Mouse (Mus musculus): ENCODE data around the gene Mcm2. TPM values are rescaled to one million over a fixed set of nuclear protein-coding genes. Genes with fewer than 3 reads are reported as not detected.

Mcm2 gene
- polyA plus RNA-seq, 1 experiment from 2014 or later: 164 TPM

DNA sequence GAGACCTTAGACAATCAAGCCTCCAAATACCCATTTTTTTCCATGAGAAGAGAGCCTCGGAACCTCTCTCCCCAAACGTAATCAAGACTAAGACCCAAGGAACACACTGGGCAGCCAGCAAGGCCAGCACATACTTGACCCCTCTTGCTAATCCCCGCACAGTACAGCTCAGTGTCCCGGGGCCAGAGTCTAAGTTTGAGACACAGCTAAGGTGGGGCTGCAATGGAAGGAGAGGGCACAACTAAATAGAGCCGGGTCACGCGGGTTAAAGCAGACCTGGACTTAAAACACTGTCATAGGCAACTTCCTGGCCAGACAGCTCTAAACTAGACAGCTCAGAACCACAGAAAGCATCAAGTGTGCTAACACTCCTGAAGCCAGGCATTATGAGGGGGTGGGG is 7.7 kb downstream of the Mcm2 start:
- TF ChIP-seq CTCF (IDR thresholded peaks at IDR 0.05; ENCODE audit: low read depth): no peak
- no peak overlapping the region for H3K9ac ChIP-seq
- DNase-seq (no peak), ATAC-seq (ENCODE audit: insufficient read depth) (no peak)
- H3K4me1 ChIP-seq (ENCODE audit: insufficient read depth): no peaks in the 10 kb centered on the region
- no peak overlapping the region for H3K4me3 ChIP-seq (ENCODE audit: low read depth, low read length)
- 92% methylated on average over 7 of the region's 7 CpGs for WGBS
- H3K9me3 ChIP-seq (ENCODE audit: low read depth, low read length): no peaks in the 10 kb centered on the region
- no peaks in the 10 kb centered on the region for H3K27me3 ChIP-seq (ENCODE audit: insufficient read depth, low read length)
- H3K27ac ChIP-seq (ENCODE audit: low read depth): no peak overlapping the region
- peaks cover 100% of the 10 kb centered on the region for H3K36me3 ChIP-seq (ENCODE audit: insufficient read depth)
- no peak overlapping the region for H3K4me2 ChIP-seq

DNA sequence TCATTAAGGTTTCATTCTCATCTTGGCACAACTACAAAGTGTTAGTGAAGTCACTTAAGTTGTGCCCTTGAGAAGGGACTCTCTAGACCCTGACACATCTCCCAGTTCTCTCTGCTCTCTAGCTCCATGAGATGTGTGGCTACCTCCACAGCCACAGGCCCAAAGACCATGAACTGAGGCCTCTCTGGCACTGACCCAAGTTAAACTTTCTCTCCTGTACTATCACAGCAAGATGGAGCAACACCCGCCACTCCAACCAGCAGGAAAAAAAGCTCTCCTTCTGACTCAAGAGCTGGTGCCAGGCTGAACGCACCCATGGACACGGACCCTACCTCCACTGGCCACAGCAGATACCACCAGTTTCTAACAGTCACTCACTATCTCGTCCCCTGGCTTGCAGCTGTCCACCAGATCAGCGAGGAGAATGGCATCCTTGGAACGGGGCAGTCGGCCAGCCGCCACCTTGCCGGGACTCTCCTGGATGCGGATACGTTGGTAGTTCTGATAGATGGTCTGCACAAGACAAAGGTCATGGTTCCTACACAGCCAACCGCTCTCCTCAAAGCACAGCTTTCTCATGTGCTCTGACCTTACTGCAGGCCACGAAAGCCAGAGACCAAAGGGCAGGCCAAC is 9.1 kb downstream of the Mcm2 start:
- Histone ChIP-seq H3K27me3 (ENCODE audit: insufficient read depth, low read length) (no peaks in the 10 kb centered on the region), H3K9me3 (ENCODE audit: low read depth, low read length) (no peaks in the 10 kb centered on the region), H3K4me2 (no peak overlapping the region), H3K4me3 (ENCODE audit: low read depth, low read length) (no peak overlapping the region), H3K36me3 (ENCODE audit: insufficient read depth) (peaks cover 98% of the 10 kb centered on the region), H3K9ac (no peak overlapping the region), H3K4me1 (ENCODE audit: insufficient read depth) (no peaks in the 10 kb centered on the region), H3K27ac (ENCODE audit: low read depth) (no peak overlapping the region)
- DNase-seq: no peak
- no peak for TF ChIP-seq CTCF (IDR thresholded peaks at IDR 0.05; ENCODE audit: low read depth)
- ATAC-seq (ENCODE audit: insufficient read depth): no peak
- WGBS: 80% methylated on average over 13 of the region's 13 CpGs

DNA sequence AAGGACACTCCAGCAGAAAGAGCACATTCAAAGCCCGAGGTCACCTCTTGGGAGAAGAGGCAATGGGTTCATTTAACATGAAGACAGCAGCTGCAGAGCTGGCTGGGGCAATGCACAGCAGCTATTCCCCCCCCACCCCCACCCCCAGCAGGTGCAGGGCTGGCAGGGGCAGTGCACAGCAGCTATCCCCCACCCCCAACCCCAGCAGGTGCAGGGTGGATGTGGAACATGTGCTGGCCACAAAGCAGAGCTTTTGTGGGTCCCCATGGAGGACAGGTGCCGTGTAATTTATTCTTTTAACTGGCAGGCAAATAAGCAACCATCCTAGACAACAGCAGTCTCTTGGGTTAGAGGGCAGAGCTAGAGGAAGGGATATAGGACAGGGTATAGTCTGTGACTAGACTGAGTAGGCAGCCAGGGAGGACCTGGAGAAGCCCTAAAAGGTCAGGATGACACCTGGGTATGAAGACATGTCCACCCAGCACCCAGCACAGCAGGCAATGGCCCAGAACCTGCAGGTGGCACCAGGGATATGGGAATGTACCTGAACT is 12.1 kb downstream of the Mcm2 start:
- H3K4me1 ChIP-seq (ENCODE audit: insufficient read depth): no peaks in the 10 kb centered on the region
- H3K36me3 ChIP-seq (ENCODE audit: insufficient read depth): peaks cover 98% of the 10 kb centered on the region
- no peak overlapping the region for H3K4me3 ChIP-seq (ENCODE audit: low read depth, low read length)
- no peak overlapping the region for H3K4me2 ChIP-seq
- no peak for TF ChIP-seq CTCF (IDR thresholded peaks at IDR 0.05; ENCODE audit: low read depth)
- WGBS: 90% methylated on average over 2 of the region's 2 CpGs
- H3K27me3 ChIP-seq (ENCODE audit: insufficient read depth, low read length): no peaks in the 10 kb centered on the region
- no peaks in the 10 kb centered on the region for H3K9me3 ChIP-seq (ENCODE audit: low read depth, low read length)
- no peak for DNase-seq
- no peak overlapping the region for H3K27ac ChIP-seq (ENCODE audit: low read depth)
- no peak for ATAC-seq (ENCODE audit: insufficient read depth)
- no peak overlapping the region for H3K9ac ChIP-seq

DNA sequence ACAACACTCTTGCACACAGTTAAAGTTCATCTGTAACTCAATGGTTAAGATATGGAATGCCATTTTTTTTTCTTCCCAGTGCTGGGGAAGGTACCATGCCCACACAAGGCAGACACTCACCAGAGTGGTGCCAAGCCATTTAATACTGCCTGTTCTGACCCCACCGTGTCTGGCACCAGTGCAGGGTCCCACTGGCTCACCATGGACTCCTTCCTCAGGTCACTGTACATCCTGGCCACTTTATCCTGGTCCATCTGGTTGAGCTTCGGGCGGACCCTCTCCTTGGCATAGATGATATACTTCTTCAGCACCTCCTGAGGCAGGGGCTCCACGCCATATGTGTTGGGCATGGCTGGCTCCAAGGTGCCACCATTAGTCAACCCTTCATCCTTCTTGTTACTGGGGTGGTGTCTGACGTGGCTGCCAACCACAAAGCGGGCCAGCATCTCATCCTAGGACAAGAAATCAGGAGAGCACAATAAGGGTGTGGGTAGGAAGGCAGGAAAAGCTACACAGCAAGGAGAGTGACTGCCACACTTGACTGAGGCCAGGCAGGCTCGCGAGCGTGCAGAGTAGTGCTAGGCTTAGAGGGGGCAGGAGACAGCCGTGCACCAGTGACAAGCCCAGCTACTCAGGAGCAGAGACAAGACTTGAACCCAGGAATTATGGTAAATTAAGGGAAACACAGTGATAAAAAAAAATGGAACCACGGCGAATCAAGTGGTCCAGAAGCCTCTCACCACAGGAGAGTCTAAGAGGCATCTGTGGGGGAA is 12.8 kb downstream of the Mcm2 start:
- no peak for DNase-seq
- Histone ChIP-seq H3K27me3 (ENCODE audit: insufficient read depth, low read length) (no peaks in the 10 kb centered on the region), H3K36me3 (ENCODE audit: insufficient read depth) (peaks cover 95% of the 10 kb centered on the region), H3K27ac (ENCODE audit: low read depth) (no peak overlapping the region), H3K9ac (no peak overlapping the region), H3K4me2 (no peak overlapping the region), H3K9me3 (ENCODE audit: low read depth, low read length) (no peaks in the 10 kb centered on the region), H3K4me1 (ENCODE audit: insufficient read depth) (no peaks in the 10 kb centered on the region), H3K4me3 (ENCODE audit: low read depth, low read length) (no peak overlapping the region)
- ATAC-seq (ENCODE audit: insufficient read depth): no peak
- WGBS: 94% methylated on average over 12 of the region's 12 CpGs
- no peak for TF ChIP-seq CTCF (IDR thresholded peaks at IDR 0.05; ENCODE audit: low read depth)

DNA sequence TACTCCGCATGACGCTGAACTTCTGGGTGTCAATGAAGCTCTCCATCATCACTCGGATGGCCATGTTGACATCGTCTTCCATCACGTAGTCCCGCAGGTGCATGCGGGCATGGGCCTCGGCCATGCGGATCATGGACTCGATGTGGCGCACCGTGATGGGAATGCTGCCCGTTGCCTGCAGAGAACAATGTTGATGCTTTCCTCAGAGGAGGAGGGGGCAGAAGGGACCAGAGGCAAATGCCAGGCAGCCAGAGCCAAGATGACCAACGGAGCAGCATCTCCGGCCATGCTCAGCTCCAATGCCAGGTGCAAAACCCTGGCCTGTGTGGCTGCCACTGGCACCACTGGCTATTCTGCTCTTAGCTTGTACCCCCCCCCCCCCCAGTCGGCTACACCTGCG is 13.9 kb downstream of the Mcm2 start:
- Histone ChIP-seq H3K4me2 (no peak overlapping the region), H3K4me1 (ENCODE audit: insufficient read depth) (no peaks in the 10 kb centered on the region), H3K4me3 (ENCODE audit: low read depth, low read length) (no peak overlapping the region), H3K9me3 (ENCODE audit: low read depth, low read length) (no peaks in the 10 kb centered on the region), H3K27me3 (ENCODE audit: insufficient read depth, low read length) (no peaks in the 10 kb centered on the region), H3K27ac (ENCODE audit: low read depth) (no peak overlapping the region), H3K9ac (no peak overlapping the region), H3K36me3 (ENCODE audit: insufficient read depth) (peaks cover 88% of the 10 kb centered on the region)
- DNase-seq: no peak
- WGBS: 92% methylated on average over 17 of the region's 17 CpGs
- TF ChIP-seq CTCF (IDR thresholded peaks at IDR 0.05; ENCODE audit: low read depth): no peak
- no peak for ATAC-seq (ENCODE audit: insufficient read depth)

DNA sequence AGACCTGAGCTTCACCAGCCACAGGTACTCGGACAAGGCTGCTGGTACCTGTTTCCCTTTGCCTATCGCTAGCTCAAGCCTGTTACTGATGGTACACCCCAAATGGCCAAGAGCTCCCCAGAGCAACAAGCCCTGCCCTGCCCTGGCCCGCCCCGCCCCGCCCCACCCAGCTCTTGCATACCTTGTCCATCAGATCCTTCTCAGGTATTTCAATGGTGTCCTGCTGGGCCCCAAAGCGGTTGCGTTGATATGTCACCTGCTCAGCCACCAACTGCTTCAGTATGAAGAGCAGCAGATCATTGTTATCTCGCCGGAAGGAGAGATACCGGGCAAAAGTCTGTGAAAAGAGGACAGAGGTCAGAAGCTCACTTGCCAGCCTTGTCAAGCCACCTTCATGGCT is 14.4 kb downstream of the Mcm2 start:
- Histone ChIP-seq H3K9ac (no peak overlapping the region), H3K4me2 (no peak overlapping the region), H3K27ac (ENCODE audit: low read depth) (no peak overlapping the region), H3K36me3 (ENCODE audit: insufficient read depth) (peaks cover 83% of the 10 kb centered on the region), H3K4me3 (ENCODE audit: low read depth, low read length) (no peak overlapping the region), H3K4me1 (ENCODE audit: insufficient read depth) (no peaks in the 10 kb centered on the region), H3K27me3 (ENCODE audit: insufficient read depth, low read length) (no peaks in the 10 kb centered on the region), H3K9me3 (ENCODE audit: low read depth, low read length) (no peaks in the 10 kb centered on the region)
- ATAC-seq (ENCODE audit: insufficient read depth): no peak
- WGBS: 91% methylated on average over 10 of the region's 10 CpGs
- DNase-seq: no peak
- TF ChIP-seq CTCF (IDR thresholded peaks at IDR 0.05; ENCODE audit: low read depth): no peak

DNA sequence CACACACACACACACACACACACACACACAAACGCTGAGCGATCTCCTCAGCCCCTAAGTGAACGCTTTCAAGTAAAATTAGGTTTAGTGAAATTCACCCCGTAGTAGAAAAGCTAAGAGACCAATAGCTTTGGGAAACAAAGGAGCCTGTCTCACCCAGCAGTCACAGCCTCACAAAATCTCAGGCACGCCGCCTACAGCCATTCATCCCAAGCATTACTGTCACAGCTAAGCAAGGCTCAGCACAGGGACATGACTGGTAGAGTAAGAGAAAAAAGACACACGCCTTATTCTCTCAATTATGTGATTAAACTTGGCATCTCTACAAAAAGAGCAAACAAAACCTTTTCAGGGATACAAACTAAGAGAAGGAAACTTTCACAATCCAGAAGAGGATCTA is 17.2 kb downstream of the Mcm2 start:
- 80% methylated on average over 7 of the region's 7 CpGs for WGBS
- Histone ChIP-seq H3K27ac (ENCODE audit: low read depth) (no peak overlapping the region), H3K4me2 (no peak overlapping the region), H3K36me3 (ENCODE audit: insufficient read depth) (peaks cover 55% of the 10 kb centered on the region), H3K9me3 (ENCODE audit: low read depth, low read length) (no peaks in the 10 kb centered on the region), H3K9ac (no peak overlapping the region), H3K4me1 (ENCODE audit: insufficient read depth) (no peaks in the 10 kb centered on the region), H3K4me3 (ENCODE audit: low read depth, low read length) (no peak overlapping the region), H3K27me3 (ENCODE audit: insufficient read depth, low read length) (no peaks in the 10 kb centered on the region)
- DNase-seq: no peak
- TF ChIP-seq CTCF (IDR thresholded peaks at IDR 0.05; ENCODE audit: low read depth): no peak
- ATAC-seq (ENCODE audit: insufficient read depth): no peak
